Mouse (Mus musculus) lung, embryonic 14.5 days (tissue): ENCODE measurements around the gene Kctd6. TPM values are rescaled to one million over a fixed set of nuclear protein-coding genes. Genes with fewer than 3 reads are reported as not detected.
"Not testable (repeated sequence)": the region's sequence is repeated elsewhere in the genome, so short reads cannot be mapped to it uniquely, and the experiment has no call there.

Source experiments
- ATAC-seq: fragments of 200-750 bp; cut with Nextera tagmentation; 2 replicates; pipeline ENCODE4 v1.8.0; 2017; ENCODE audit warnings: mild to moderate bottlenecking, moderate TSS enrichment, moderate library complexity; ENCODE audit not compliant: insufficient read depth
- DNase-seq: peaks from one replicate; pipeline ENCODE4 v3.0.0-alpha.2; 2015
- H3K27ac ChIP-seq: fragments of 300-500 bp; sonication (generic); 2 replicates; pipeline ENCODE4 v1.5.1; 2014; ENCODE audit warnings: low read depth, mild to moderate bottlenecking, moderate library complexity
- H3K27me3 ChIP-seq: fragments of 300-500 bp; sonication (generic); 2 replicates; pipeline ENCODE4 v1.6.1; 2014; ENCODE audit warnings: low read length, control low read depth; ENCODE audit not compliant: insufficient read depth
- H3K36me3 ChIP-seq: fragments of 300-500 bp; sonication (generic); 2 replicates; pipeline ENCODE4 v1.6.1; 2014; ENCODE audit warnings: control low read depth; ENCODE audit not compliant: insufficient read depth
- H3K4me1 ChIP-seq: fragments of 300-500 bp; sonication (generic); 2 replicates; pipeline ENCODE4 v1.6.1; 2014; ENCODE audit warnings: antibody characterized with exemption, control low read depth; ENCODE audit not compliant: insufficient read depth
- H3K4me2 ChIP-seq: fragments of 300-500 bp; sonication (generic); 2 replicates; pipeline ENCODE4 v1.6.1; 2014; ENCODE audit warnings: mild to moderate bottlenecking
- H3K4me3 ChIP-seq: fragments of 300-500 bp; sonication (generic); 2 replicates; pipeline ENCODE4 v1.5.1; 2014; ENCODE audit warnings: low read depth, low read length
- H3K9ac ChIP-seq: fragments of 300-500 bp; sonication (generic); 2 replicates; pipeline ENCODE4 v1.6.1; 2014
- H3K9me3 ChIP-seq: fragments of 300-500 bp; sonication (generic); 2 replicates; pipeline ENCODE4 v1.6.1; 2016; ENCODE audit warnings: low read depth, low read length, control low read depth
- CTCF ChIP-seq: IDR thresholded peaks from 2 replicates; pipeline ENCODE4 v1.5.1; 2016; ENCODE audit warnings: antibody characterized with exemption, low read depth
- WGBS: fragments of 180-500 bp; shearing (Covaris S2); extraction: QIAGEN DNeasy Blood & Tissue Kit; methylation state at CpG from one replicate; pipeline ENCODE4 v1.1.7; 2014; 5-methylcytosine and 5-hydroxymethylcytosine counted together
- polyA plus RNA-seq: library from polyadenylated mRNA; unstranded; fragments of >200 nt; fragmentation: Nextera tagmentation; extraction: Ambion mirVana; gene quantifications from 2 replicates; pipeline ENCODE4 v1.2.1, GENCODE M21; 2014

Gene Kctd6
- polyA plus RNA-seq, 1 experiment from 2014 or later, result 16.6 TPM

- ATAC-seq, result no peak
- Histone ChIP-seq H3K4me3 (no peak overlapping the region), H3K27me3 (no peaks in the 10 kb centered on the region), H3K9ac (no peak overlapping the region), H3K36me3 (no peaks in the 10 kb centered on the region), H3K9me3 (no peaks in the 10 kb centered on the region), H3K4me2 (no peak overlapping the region), H3K4me1 (no peaks in the 10 kb centered on the region), H3K27ac (no peak overlapping the region)
- DNase-seq, result no peak
- WGBS, result 66% methylated on average over 3 of the region's 3 CpGs
- no peak for TF ChIP-seq CTCF
Observed at GRCm38 (mm10) chr14:8258752-8259151, 44.8 kb downstream of the Kctd6 start.

GRCm38 (mm10) chr14:8259166-8259565 is 45.2 kb downstream of the Kctd6 start, which contains the start of gene Acox2:
Acox2 (minus strand) TSS chr14:8259353.
- Histone ChIP-seq H3K9ac (no peak within 1 kb of the TSS), H3K4me3 (no peak within 1 kb of the TSS), H3K27me3 (no peaks in the 10 kb centered on the region), H3K4me1 (no peaks in the 10 kb centered on the region), H3K27ac (no peak within 1 kb of the TSS), H3K9me3 (no peaks in the 10 kb centered on the region), H3K4me2 (no peak within 1 kb of the TSS), H3K36me3 (no peaks in the 10 kb centered on the region)
- 60% methylated on average over 3 of the region's 3 CpGs for WGBS
- DNase-seq (no peak), ATAC-seq (no peak)
- no peak for TF ChIP-seq CTCF

GRCm38 (mm10) chr14:8260214-8260613 is 46.3 kb downstream of the Kctd6 start:
- Histone ChIP-seq H3K36me3 (no peaks in the 10 kb centered on the region), H3K4me3 (no peak overlapping the region), H3K27me3 (no peaks in the 10 kb centered on the region), H3K4me2 (no peak overlapping the region), H3K9ac (no peak overlapping the region), H3K9me3 (no peaks in the 10 kb centered on the region), H3K27ac (no peak overlapping the region), H3K4me1 (no peaks in the 10 kb centered on the region)
- DNase-seq (no peak), ATAC-seq (no peak)
- TF ChIP-seq CTCF, result no peak
- 78% methylated on average over 5 of the region's 5 CpGs for WGBS

GRCm38 (mm10) chr14:8262242-8262641 is 48.3 kb downstream of the Kctd6 start:
- H3K9ac ChIP-seq, result no peak overlapping the region
- no peaks in the 10 kb centered on the region for H3K9me3 ChIP-seq
- WGBS, result 55% methylated on average over 1 of the region's 1 CpGs
- H3K27me3 ChIP-seq, result no peaks in the 10 kb centered on the region
- no peaks in the 10 kb centered on the region for H3K36me3 ChIP-seq
- no peaks in the 10 kb centered on the region for H3K4me1 ChIP-seq
- ATAC-seq (no peak), DNase-seq (no peak)
- no peak for TF ChIP-seq CTCF
- H3K27ac ChIP-seq, result no peak overlapping the region
- no peak overlapping the region for H3K4me2 ChIP-seq
- H3K4me3 ChIP-seq, result no peak overlapping the region

GRCm38 (mm10) chr14:8264378-8264777 is 50.4 kb downstream of the Kctd6 start:
- Histone ChIP-seq H3K4me2 (no peak overlapping the region), H3K27ac (no peak overlapping the region), H3K9ac (no peak overlapping the region), H3K27me3 (no peaks in the 10 kb centered on the region), H3K4me3 (no peak overlapping the region), H3K4me1 (no peaks in the 10 kb centered on the region), H3K36me3 (no peaks in the 10 kb centered on the region), H3K9me3 (no peaks in the 10 kb centered on the region)
- 86% methylated on average over 1 of the region's 1 CpGs for WGBS
- DNase-seq (no peak), ATAC-seq (no peak)
- TF ChIP-seq CTCF, result no peak

- DNase-seq, H3K4me3 ChIP-seq, H3K9ac ChIP-seq, H3K27me3 ChIP-seq, ATAC-seq, H3K4me2 ChIP-seq, H3K4me1 ChIP-seq, H3K36me3 ChIP-seq, H3K9me3 ChIP-seq, H3K27ac ChIP-seq: not testable (repeated sequence)
- WGBS, result 83% methylated on average over 8 of the region's 8 CpGs
Observed at GRCm38 (mm10) chr14:8271281-8271680, 57.3 kb downstream of the Kctd6 start.

Other genes with a start within 250 kb of the Kctd6 start
- 0.05 TPM in 1 of 2 replicates, not detected in the other for gene Dnase1l3, start 219.6 kb upstream of the Kctd6 start, polyA plus RNA-seq
- 14.8 and 15.1 TPM in 2 replicates for gene Abhd6, start 211.2 kb upstream of the Kctd6 start, polyA plus RNA-seq
- 51.4 and 60.1 TPM in 2 replicates for gene Rpp14, start 133.8 kb upstream of the Kctd6 start, polyA plus RNA-seq
- 31.2 and 33.3 TPM in 2 replicates for gene Pxk, start 115.9 kb upstream of the Kctd6 start, polyA plus RNA-seq
- gene Pdhb, start 41.1 kb upstream of the Kctd6 start, polyA plus RNA-seq, result 166 and 173 TPM in 2 replicates
- 0.47 and 0.78 TPM in 2 replicates for gene Acox2, start 45.2 kb downstream of the Kctd6 start, polyA plus RNA-seq
- gene Fam107a, start 103.9 kb downstream of the Kctd6 start, polyA plus RNA-seq, result 0.38 and 0.58 TPM in 2 replicates
- 0.43 and 0.65 TPM in 2 replicates for gene Oit1, start 164.6 kb downstream of the Kctd6 start, polyA plus RNA-seq